Mouse (Mus musculus) ZHBTc4 (cell line): ENCODE measurements around the gene Gpatch11.
A peak's percentile ranks its signal among the peaks of the same experiment; 100 is the strongest.
"Not testable (repeated sequence)": the region's sequence is repeated elsewhere in the genome, so short reads cannot be mapped to it uniquely, and the experiment has no call there.

Experiments used
- DNase-seq: peaks from one replicate; pipeline ENCODE4 v3.0.0-alpha.2; 2011; ENCODE audit warnings: low read depth, low spot score

Gpatch11 gene

DNA sequence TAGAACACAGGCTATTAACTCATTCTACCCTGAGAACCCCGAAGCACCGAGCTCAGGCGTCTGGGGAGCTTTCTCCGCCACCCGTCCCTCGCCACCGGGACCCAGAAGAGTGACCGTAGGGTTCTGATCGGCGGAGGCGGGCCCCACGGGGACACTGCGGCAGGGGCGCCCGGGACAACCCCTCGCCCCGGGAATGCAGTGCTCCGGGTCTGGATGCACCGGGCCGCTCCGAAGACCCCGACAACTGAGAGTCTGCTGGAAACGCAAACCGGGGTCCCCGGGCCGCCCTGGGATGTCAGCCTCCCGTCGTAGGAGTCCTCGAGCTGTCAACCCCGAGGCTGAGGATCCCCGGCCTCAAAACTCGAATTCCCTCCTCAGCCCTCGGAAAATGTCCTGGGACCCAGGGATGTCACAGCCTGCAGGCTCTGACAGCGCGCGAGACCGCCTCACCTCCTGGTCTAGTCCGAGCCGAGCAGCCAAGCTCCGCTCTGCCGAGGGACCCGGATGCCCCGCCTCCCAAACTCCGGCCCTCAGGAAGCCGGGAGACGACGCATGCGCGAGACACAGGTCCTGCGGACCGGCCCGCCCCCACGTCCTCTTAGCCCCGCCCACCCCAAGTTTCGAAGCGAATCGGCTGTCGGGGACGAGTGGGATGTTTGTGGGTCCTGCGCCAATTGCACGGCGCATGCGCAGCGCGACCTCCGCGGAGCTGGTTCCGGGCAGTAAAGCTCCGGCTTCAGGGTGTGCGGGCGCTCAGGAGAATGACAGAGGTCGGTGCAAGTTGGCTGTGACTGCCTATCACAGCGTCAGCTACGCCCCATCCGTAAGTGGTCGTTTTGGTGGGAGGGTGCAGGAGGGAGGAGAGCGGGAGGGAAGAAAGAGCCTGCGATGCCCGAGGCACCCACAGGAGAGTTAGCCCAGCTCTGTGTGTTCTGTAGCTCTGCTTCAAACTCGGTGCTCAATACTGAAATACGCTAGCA lies at the start of gene Gpatch11, which contains the start of gene Heatr5b:
Gene Gpatch11, plus strand, starts transcription at position 712 of the 980 bp plus-strand sequence.
Gene Heatr5b, minus strand, starts transcription at position 509 of the 980 bp plus-strand sequence.
- peak; percentile 96 for DNase-seq

DNA sequence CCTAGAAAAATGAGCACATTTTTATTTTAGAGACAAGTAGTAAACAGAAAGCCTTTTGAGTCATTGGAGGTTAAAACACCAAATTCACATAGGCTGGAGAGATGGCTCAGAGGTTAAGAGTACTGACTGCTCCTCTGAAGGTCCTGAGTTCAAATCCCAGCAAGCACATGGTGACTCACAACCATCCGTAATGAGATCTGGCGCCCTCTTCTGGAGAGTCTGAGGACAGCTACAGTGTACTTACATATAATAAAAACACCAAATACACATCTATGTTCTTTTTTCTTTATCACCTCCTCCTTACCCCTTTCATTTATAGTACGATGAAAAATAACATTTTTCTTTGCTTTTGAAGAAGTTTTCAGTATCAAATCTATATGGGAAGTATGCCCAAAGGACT lies 47.1 kb upstream of the Gpatch11 start:
- not testable (repeated sequence) for DNase-seq

DNA sequence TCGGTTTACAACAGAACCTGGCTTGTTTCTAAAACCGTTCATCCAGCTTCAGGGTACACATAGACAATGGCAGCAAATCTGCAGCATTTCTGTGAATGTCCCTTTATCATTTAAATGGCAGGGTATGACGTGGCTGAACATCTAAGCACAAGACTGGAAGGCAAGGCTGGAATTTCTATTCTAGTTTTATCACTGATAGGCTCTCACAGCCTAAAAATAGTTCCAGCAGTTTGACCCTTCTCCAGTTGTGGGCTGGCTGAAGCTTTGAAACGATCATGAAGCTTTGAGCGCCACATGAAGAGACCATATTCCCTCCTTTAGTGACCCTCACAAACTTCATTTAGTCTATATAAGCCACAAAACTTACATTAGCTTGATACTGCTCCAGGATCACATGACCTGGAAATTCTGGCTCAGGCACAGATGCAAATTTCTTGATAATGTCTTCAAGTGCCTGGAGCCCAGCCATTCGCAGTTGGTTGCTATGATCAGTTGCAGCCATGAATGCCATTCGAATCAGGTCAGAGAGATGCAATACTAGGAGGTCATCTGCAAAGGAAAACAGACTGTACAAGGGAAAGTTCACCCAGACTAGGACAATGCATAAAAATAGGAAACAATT lies 44.2 kb upstream of the Gpatch11 start:
- DNase-seq: no peak

DNA sequence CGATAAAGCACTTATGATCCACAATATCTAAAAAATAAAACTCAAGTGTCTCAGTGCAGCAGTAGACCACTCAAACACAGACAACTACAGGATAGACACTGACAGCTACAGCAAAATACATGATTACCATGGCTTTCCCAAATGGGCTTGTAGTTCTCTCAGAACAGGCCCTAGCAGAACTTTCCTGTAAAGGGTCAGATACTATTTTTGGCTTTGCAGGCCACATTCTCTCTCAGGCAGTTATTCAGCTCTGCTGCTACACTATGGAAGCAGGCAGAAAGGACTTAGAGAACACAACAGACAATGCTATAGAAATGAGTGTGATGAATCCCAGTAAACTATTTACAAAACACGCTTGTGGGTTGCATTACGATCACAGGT lies 43.7 kb upstream of the Gpatch11 start:
- DNase-seq: no peak

DNA sequence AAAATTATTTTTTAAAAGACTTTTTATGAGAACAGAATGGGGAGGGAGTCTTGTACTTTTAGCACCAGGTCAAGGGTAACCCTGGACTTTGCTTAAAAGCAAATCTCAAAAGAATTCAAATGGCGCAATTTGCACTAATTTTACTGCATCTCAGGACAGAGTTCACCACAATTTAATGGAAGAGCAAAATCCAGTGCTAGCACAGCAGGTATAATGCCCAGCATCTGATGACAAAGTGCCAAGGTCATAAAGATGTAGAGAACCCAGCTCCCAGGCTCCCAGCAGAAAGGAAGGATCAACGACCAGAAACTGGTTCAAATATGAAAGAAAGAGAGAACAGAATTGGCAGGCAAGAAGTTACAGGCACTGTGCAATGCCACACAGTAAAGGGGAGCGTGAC lies 43.2 kb upstream of the Gpatch11 start:
- DNase-seq: no peak

DNA sequence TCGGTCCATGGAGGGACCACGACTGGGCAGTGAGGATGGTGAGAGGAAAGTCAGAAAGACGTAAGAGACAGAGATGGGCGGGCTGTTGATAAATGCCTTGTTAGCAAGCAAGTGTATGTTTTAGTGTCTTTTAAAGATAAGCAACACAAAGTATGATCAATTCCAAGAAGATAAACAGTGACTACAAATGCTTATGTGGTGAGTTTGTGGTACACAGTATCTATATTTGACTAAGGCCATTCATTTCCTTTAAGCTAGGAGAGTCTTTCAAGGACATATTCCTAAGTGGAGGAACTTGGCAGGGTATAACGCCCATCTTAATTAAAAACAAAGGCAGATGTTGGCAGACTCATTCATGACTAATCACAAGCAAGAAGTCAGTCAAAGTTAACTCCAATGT lies 41.0 kb upstream of the Gpatch11 start:
- no peak for DNase-seq

DNA sequence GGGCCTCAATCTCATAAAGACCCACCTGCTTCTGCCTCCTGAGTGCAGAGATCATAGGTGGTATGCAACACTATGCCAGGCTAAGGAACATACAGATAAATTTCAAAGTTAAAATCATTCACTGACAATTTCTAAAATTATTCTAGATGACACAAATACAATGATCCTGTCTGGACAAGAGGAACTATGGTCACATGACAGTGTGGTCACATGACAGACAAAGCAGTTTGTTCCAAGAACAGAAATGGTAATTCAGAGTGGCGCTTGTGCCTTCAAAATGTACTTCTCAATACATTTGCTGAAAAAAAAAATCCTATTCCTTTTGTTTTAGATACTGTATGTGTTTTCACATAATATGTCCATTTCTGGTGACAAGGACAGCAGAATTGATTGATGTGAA lies 38.1 kb upstream of the Gpatch11 start:
- DNase-seq: no peak

DNA sequence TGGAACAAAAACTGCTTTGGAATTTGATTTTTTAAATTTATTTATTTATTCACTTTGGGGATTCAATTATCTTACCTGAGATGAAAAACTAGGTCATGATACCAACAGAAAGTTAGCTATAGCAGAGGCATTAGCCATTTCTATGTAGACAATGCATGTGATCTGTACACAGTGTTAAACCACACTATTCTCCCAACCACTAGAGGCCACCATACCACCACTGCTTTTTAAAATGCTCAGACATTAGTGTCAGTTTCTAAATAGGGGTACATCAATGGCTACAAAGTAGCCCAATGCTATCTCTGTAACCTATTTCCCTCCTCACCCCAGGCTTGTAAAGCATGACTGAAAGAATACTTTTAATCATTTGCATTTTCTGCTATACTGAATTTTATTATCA lies 26.3 kb upstream of the Gpatch11 start:
- no peak for DNase-seq

DNA sequence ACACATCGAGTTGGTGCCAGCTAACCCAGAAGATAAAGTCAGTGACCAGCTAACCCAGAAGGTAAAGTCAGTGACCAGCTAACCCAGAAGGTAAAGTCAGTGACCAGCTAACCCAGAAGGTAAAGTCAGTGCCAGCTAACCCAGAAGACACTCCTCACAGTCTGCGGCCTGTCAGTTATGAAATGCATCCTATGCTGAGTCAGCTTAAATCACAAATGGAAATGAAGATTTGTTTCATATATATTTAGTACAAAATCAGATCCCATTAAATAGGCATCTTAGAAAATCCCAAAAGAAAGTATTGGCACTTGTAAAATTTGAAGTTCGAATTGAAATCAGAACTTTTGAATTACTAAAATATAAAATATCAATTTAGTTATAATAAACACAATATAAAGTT lies 25.8 kb upstream of the Gpatch11 start:
- DNase-seq: no peak

DNA sequence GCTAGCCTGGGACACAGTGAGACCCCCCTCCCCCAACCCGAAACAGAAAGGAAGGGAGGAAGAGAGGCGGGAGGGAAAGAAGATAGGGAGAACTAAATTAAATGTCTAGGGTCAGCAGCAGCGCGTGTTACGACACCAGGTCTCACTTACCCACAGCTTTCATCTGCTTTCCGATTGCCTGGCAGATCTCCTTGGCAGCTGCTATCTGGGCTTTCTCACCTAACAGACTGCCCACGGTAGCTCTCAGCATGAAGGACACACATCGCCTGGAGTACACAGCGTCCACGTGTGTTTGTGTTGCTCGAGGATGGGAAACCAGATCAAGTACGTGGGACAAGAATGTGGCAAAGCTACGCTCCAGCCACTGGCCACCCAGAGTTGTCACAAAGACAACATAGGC lies 11.0 kb upstream of the Gpatch11 start:
- no peak for DNase-seq

DNA sequence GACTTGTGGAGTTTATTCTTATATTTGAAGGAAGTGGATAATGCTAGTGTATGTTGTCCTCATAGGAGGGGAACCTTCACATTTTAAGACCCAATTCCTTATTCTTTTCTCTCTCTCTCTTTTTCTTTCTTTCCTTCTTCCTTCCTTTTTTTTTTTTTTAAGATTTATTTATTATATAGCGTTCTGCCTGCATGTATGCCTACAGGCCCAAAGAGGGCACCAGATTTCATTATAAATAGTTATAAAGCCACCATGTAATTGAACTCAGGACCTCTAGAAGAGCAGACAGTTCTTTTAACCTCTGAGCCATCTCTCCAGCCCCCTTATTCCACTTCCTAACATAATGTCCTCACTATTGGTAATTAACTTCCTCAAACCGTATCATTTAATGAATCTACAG lies 689 bp downstream of the Gpatch11 start:
- DNase-seq: no peak

DNA sequence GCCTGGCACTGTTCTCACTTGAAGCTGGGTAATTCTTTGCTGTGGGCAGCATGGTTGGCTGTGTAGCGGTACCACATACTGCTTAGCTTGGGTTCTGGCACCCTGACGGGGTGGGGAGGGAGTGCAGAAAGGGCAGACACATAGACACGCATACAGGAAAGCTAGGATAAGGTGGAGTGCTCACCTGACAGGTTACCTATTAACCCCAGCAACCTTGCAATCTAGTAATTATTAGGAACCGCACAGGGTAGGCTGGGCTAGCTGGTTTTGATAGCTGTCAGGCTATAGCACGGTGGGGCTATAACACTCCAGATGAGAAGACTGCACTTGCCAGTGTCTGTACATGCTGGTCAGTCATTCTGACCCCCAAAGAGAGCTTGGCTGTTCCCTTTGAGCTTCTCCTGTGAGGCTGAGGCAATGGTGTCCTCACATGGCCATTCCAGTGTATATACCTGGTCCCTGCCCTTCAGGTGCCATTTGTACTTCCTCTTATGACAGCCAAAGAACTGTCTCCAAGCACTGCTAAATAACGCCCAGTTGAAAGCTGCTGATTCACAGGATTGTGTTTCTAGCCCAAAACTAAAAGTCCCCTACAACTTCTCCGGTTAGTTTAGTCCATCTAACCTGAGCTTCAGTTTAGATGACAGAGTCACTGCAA lies 7.0 kb downstream of the Gpatch11 start:
- no peak for DNase-seq

DNA sequence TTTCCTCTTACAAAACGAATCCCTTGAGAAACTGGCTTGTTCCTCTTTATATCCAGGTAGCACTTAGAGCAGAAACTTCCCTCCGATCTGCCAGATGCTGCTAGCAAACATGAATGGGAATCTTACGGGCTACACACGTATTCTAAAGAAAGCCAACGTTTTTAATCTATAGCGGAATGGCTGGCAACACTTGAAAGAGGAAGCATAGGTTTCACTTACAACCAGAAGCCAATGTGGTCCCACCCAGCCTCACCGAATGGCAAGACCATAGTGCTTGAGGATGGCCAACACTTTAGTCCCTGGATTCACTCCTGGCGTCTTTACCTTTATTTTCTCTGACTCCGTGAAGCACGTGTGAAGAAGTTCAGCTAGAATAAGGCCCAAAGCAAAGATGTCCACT lies 20.9 kb downstream of the Gpatch11 start:
- DNase-seq: no peak

DNA sequence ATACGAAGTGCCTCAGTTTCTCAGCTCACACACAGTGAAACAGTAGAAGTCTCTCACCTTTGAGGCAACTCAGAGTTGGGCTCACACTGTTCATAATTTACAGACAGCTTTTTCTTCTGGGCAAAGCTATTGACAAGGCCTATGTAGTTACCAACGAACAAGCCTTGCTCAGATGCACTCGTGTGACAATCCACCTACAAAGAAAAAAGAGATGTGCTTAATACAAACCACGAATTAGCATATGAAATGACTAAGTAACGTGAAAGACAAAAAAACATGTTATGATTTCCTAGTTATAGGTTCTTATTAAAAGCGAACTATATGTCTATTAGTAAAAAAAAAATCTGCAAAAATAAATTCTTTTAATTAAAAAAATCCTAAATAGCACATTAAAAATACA lies 38.5 kb downstream of the Gpatch11 start:
- no peak for DNase-seq

DNA sequence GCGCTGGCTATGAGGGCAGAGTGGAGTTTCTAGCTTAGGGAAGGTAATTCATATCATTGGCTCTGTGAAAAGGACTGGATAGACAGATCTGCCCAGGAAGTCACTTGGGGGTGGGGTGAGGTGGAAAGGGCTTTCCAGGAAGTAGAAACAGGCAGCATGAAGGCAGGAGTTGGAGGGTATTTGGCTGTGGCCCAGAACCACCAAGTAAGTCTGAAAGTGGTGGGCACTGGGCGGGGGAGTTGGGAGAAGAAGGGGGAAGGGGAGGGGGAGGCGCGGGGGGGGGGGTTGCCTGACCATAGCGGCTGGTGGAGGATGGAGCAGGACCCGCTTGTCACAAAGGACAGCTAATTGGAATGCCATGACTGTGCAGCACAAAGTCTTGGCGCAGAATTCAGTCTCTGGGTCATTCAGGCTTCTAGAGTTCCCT lies 46.5 kb downstream of the Gpatch11 start:
- DNase-seq: no peak

DNA sequence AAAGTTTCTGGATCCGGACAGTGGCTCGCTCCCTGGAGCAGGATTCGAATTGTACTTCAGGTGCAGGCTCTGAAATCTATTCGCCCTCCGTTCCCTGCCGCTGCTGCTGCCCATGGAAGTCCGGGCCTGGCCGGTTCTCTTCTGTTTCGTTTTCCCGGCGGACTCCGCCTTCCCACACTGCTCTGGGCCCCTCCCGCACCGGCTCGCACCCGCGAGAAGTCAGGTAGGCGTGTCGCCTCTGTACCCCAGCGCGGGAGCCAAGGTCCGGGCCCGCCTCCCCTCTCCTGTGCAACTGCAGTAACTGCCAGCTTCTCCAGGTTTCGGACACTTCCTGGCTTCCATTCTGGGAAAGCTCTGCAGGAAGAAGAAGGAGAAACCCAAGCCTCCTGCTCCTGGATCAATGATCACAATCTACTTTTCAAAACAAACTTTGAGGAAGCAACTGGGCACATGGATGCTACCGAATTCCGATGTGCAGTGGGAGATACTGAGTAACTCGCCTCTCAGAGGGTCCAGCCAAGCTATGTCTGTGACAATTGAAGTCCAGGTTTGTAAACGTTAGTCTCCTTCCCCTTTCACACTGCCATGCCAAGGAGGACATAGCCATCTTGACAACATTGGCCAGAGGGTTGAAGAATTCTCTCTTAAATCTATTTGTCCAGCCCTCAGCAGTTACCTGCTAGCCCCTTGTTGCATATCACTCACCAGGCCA lies 47.2 kb downstream of the Gpatch11 start, which contains the start of gene Eif2ak2:
Gene Eif2ak2, minus strand, starts transcription at position 173 of the 712 bp plus-strand sequence.
- DNase-seq: peak; percentile 87

DNA sequence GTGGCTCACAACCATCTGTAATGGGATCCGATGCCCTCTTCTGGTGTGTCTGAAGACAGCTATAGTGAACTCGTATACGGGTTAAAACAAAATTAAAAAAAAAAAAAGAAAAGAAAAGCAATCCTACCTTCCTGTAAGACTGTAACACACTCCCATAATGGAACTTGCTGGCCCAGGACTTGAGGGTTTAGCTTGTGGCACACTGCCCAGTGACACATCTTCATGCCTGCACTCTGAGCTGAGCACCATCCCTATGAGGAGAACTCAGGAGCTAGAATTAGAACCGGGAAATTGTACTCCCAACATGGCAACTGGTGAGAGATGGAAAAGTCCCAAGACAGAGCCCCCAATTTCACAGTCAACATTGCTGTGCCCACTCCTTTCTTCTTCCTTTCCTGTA lies 47.9 kb downstream of the Gpatch11 start:
- DNase-seq: no peak

DNA sequence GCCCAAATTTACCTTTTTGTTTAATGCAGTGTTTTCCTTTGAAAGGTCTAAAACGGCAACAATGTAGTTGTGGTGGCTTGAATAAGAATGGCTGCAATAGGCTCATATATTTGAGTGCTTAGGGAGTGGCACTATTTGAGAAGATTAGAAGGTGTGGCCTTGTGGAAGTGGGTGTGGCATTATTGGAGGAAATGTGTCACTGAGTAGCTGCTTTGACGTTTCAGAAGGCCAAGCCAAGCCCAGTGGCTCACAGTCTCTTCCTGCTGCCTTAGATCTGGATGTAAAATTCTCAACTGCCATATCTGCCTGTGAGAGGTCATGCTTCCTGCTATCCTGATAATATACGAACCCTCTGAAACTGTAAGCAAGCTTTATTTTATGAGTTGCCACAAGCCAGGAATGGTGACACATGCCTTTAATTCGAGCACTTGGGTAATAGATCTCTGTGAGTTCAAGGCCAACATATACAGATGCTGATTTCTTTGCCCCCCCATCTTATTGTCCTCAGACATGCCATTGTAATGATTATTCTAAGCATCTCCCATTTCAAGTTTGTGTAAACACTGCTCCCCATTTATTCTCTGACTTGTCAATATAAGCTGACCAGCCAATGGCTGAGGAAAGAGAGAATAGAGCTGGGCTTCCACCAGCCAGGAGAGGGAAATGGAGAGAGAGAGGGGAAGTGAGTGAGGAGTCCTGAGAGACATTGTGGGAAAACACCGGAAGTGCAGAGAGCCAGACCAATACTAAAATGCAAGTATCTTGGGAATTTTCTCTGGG lies 50.1 kb downstream of the Gpatch11 start:
- peak; percentile 60 for DNase-seq

DNA sequence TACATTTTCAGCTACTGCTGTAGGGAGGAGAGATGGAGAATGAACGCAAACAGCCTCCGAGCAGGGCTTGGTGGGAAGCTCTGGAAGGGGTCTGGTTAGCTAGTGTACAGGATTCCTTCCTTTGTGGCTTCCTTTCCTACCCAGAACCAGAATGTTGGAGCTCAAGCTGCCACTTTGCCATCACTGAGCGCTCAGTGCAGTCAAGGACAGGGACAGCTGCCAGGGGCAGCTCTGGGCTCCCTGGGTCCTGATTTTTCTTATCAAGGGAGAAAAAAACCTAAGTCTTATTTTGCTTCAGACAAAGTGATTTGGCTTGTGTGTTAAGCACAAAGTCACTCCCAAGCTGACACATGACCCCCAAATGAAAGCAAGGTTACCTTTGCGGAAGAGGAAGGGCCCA lies 53.2 kb downstream of the Gpatch11 start:
- DNase-seq: no peak

DNA sequence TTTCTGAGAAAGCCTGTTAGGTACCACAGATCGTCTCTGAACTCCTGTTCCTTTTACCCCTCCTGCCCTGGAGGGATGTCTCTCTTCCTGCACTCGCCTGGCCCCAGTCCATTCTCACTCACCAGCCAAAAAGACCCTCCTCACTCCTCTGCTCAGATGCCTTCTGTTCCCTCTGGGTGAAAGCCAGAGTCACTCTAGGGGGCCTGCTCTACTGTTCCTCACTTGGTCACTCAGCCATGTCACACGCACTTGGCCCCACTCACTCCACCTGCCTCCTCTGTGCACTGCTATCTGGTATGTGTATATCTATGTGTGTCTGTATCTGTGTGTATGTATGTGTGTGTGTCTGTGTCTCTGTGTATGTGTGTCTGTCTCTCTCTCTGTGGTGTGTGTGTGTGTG lies 53.8 kb downstream of the Gpatch11 start:
- no peak for DNase-seq

DNA sequence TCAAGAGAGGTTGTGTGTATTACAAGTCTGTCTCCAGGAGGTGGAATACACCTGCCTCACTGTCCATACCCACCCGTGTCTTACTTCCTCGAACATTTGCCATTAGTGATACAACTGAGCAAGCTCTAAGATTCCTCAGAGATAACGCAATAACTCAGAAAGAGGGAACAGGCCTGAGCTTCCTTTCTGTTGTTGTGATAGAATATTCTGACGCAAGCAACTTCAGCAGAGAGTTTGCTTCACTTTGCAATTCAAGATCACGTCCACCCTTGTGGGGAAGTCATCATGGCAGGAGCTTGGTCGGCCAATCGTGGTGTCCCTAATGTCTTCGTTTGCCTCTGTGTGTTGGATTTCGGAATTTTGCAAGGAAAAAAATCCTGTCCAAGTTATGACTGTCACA lies 55.7 kb downstream of the Gpatch11 start:
- DNase-seq: no peak
